ENCODE assay signal across 11 mouse cellular contexts in the genomic region with DNA sequence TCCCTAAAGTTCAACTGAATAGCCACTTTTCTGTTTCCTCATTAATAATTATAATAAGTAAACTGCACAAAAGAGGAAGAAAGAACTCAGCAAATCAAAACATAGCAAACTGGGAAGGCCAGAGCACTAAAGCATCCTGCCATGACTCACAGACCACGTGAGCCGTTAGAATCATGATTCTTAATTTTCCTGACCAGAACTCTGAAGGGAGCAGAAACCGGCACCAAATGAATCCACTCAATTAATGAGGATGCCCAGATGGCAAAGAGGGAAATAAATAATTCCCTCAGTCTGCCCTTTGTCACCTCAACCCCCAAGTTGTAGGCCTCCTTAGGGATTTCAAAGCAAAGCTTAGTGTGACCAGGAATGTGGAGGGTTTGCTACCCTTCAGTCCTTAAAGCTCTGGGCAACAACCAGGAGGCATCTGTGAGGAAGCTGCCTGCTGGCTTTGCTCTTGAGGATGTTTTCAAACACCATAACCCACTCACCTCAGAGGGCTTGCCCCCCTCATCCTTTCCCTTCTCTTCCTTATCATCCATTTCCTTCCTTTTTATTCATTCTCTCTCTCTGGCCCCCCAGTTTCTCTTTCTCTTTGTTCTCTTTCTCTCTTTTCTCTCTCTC.
DNase-seq lines count a peak whose midpoint lies in the region; ATAC-seq and TF ChIP-seq lines count a peak whose summit lies in the region.
"Had no signal": no experiment of that assay in that cellular context is flagged by ENCODE, and none has a peak within 500 bp of the region (broad histone marks: within the 10 kb centered on the region; RNA-seq: fewer than 3 reads in every experiment).

No protein-coding gene starts in this region.

- peak overlapping the region; percentile 23; the same call in 1 of the 2 replicates for H3K9ac ChIP-seq in CH12.LX (ENCODE audit: insufficient read depth, low read depth)
- H3K9ac ChIP-seq in embryonic facial prominence, embryonic 13.5 days = no peak overlapping the region
- H3K9ac ChIP-seq: liver, embryonic 13.5 days had no signal

- no peaks in the 10 kb centered on the region for H3K27me3 ChIP-seq in CH12.LX (replicated peaks)
- H3K27me3 ChIP-seq in embryonic facial prominence, embryonic 13.5 days = no peaks in the 10 kb centered on the region
- H3K27me3 ChIP-seq: liver, embryonic 13.5 days had no signal

- H3K9me3 ChIP-seq in CH12.LX (replicated peaks; ENCODE audit: low read length) = peaks cover 6% of the 10 kb centered on the region
- 0 out of 2 replicates have a peak, but pooled peaks cover 2% of the 10 kb centered on the region for H3K9me3 ChIP-seq in embryonic facial prominence, embryonic 13.5 days
- H3K9me3 ChIP-seq: liver, embryonic 13.5 days had no signal

- peaks cover 13 to 27% of the 10 kb centered on the region in 2 experiments; a peak in 3 of 4 replicates for H3K4me1 ChIP-seq in CH12.LX (ENCODE audit: control insufficient read depth in 1 of 2, insufficient read depth in 2 of 2)
- H3K4me1 ChIP-seq in embryonic facial prominence, embryonic 13.5 days = peaks cover 19% of the 10 kb centered on the region
- H3K4me1 ChIP-seq: liver, embryonic 13.5 days had no signal

- 68% methylated on average over 3 of the region's 3 CpGs for WGBS in embryonic facial prominence, embryonic 13.5 days

- no peak for TF ChIP-seq POLR2A in CH12.LX (IDR thresholded peaks at IDR 0.05; ENCODE audit: low read depth, low read length)

- no peak for ATAC-seq in embryonic facial prominence, embryonic 13.5 days (ENCODE audit: insufficient number of reproducible peaks, insufficient read depth, low FRiP score, low TSS enrichment, low read depth)
- ATAC-seq: intestine, embryonic 16.5 days had no signal

- no peak overlapping the region for H3K4me3 ChIP-seq in CH12.LX (replicated peaks in 1 of 3; ENCODE audit: low read depth in 2 of 3, low read length in 2 of 3, poor library complexity in 1 of 3)
- no peak overlapping the region for H3K4me3 ChIP-seq in embryonic facial prominence, embryonic 13.5 days
- H3K4me3 ChIP-seq: liver, embryonic 13.5 days had no signal

- TF ChIP-seq CTCF in CH12.LX (conservative IDR thresholded peaks at IDR 0.05 in 1 of 2, IDR thresholded peaks at IDR 0.05 in 1 of 2; ENCODE audit: low read depth in 2 of 2, low read length in 2 of 2) = no peak

- peak overlapping the region; percentile 82; the same call in 1 of the 2 replicates for H3K4me2 ChIP-seq in CH12.LX (ENCODE audit: insufficient read depth, low read depth, poor library complexity, severe bottlenecking)
- H3K4me2 ChIP-seq in embryonic facial prominence, embryonic 13.5 days = no peak overlapping the region
- H3K4me2 ChIP-seq: liver, embryonic 13.5 days had no signal

- TF ChIP-seq EP300 in CH12.LX (IDR thresholded peaks at IDR 0.05; ENCODE audit: low read length) = no peak

- no peak for TF ChIP-seq RAD21 in CH12.LX (IDR thresholded peaks at IDR 0.05; ENCODE audit: low read depth, low read length)

- peak; percentile 8 for DNase-seq in kidney, adult 9 months
- DNase-seq in kidney, postnatal 4 days = no peak
- DNase-seq in 416B (ENCODE audit: low read depth) (peak; percentile 43), CH12.LX (ENCODE audit: extremely low read depth) (peak; percentile 25)
- no peak for DNase-seq in thymus, postnatal 10 days (ENCODE audit: low spot score in 2 of 2)
- DNase-seq in gastrocnemius, adult 18-20 months (ENCODE audit: low spot score) = no peak
- no peak for DNase-seq in layer of hippocampus, postnatal 10 days (ENCODE audit: low spot score in 2 of 2)
- DNase-seq: liver, embryonic 13.5 days; thymus, adult 18-20 months had no signal

- dilution Hi-C loops in CH12.LX (cut with MboI; ENCODE audit: extremely low pct_ligation_motif_present, extremely low pct_unique_long_range_greater_than_20kb, low sequenced_read_pairs) = no loop called here

- H3K36me3 ChIP-seq in CH12.LX (replicated peaks in 1 of 2; ENCODE audit: control insufficient read depth in 1 of 2, insufficient read depth in 1 of 2, low read length in 1 of 2) = no peaks in the 10 kb centered on the region
- no peaks in the 10 kb centered on the region for H3K36me3 ChIP-seq in embryonic facial prominence, embryonic 13.5 days
- H3K36me3 ChIP-seq: liver, embryonic 13.5 days had no signal

- in situ Hi-C loops in CH12.LX (cut with MboI; ENCODE audit: low pct_ligation_motif_present, low pct_unique_long_range_greater_than_20kb, low sequenced_read_pairs) = no loop called here

- no peaks in the 10 kb centered on the region for H3K79me2 ChIP-seq in CH12.LX (replicated peaks; ENCODE audit: control insufficient read depth, extremely low read depth, insufficient read depth, poor library complexity, severe bottlenecking)

- no peak overlapping the region for H3K27ac ChIP-seq in CH12.LX (ENCODE audit: insufficient read depth, low read depth)
- peak overlapping the region; percentile 7; the same call in 1 of the 2 replicates for H3K27ac ChIP-seq in embryonic facial prominence, embryonic 13.5 days
- H3K27ac ChIP-seq: liver, embryonic 13.5 days had no signal

TF ChIP-seq in CH12.LX, 34 proteins besides CTCF, POLR2A, EP300 and RAD21:
- TF ChIP-seq JUND (conservative IDR thresholded peaks at IDR 0.05; ENCODE audit: low read depth, low read length) = no peak
- TF ChIP-seq ELF1 (IDR thresholded peaks at IDR 0.05; ENCODE audit: low read depth, low read length) = no peak
- TF ChIP-seq TBP (conservative IDR thresholded peaks at IDR 0.05; ENCODE audit: low read depth, low read length) = no peak
- no peak for TF ChIP-seq MEF2A (IDR thresholded peaks at IDR 0.05; ENCODE audit: borderline replicate concordance, low read depth, low read length)
- no peak for TF ChIP-seq E2F4 (IDR thresholded peaks at IDR 0.05; ENCODE audit: insufficient replicate concordance, low read depth, low read length)
- TF ChIP-seq SMC3 (IDR thresholded peaks at IDR 0.05; ENCODE audit: low read depth, low read length) = no peak
- no peak for TF ChIP-seq MXI1 (IDR thresholded peaks at IDR 0.05; ENCODE audit: low read depth, low read length)
- no peak for TF ChIP-seq MAZ (IDR thresholded peaks at IDR 0.05; ENCODE audit: low read depth, low read length)
- TF ChIP-seq KAT2A (IDR thresholded peaks at IDR 0.05; ENCODE audit: insufficient replicate concordance, low read length) = no peak

Comparison
In these comparisons a context has a peak if more than half of its experiments do, and no peak if none do; other contexts are left out.
1. DNase-seq: peak in kidney, adult 9 months (single experiment), 416B (single experiment) and CH12.LX (single experiment); none in kidney, postnatal 4 days (0 of 2), thymus, postnatal 10 days (0 of 2), gastrocnemius, adult 18-20 months (single experiment) and layer of hippocampus, postnatal 10 days (0 of 2).